Mouse (Mus musculus): ENCODE measurements around the gene Podxl.
"Not testable (repeated sequence)": the region's sequence is repeated elsewhere in the genome, so short reads cannot be mapped to it uniquely, and the experiment has no call there.

Podxl gene

GRCm38 (mm10) chr6:31568070-31568595, 4.4 kb upstream of the Podxl start:
- in situ Hi-C loops (cut with MboI; ENCODE audit: unreplicated experiment in 2 of 2): no loop called here

- in situ Hi-C loops (cut with MboI; ENCODE audit: unreplicated experiment in 2 of 2): no loop called here
Measured at GRCm38 (mm10) chr6:31567200-31567599, 3.4 kb upstream of the Podxl start.

GRCm38 (mm10) chr6:31564901-31565391, 1.2 kb upstream of the Podxl start:
- in situ Hi-C loops (cut with MboI; ENCODE audit: unreplicated experiment in 2 of 2): no loop called here

- in situ Hi-C loops (cut with MboI; ENCODE audit: unreplicated experiment in 2 of 2): no loop called here
Measured at GRCm38 (mm10) chr6:31564182-31564531, 376 bp upstream of the Podxl start.

- in situ Hi-C loops (cut with MboI; ENCODE audit: unreplicated experiment in 2 of 2): no loop called here
Measured at GRCm38 (mm10) chr6:31562371-31563080, 1.3 kb downstream of the Podxl start.

- in situ Hi-C loops (cut with MboI; ENCODE audit: unreplicated experiment in 2 of 2): not testable (repeated sequence)
Measured at GRCm38 (mm10) chr6:31561948-31562347, 1.8 kb downstream of the Podxl start.

GRCm38 (mm10) chr6:31560138-31560959, 3.4 kb downstream of the Podxl start:
- in situ Hi-C loops (cut with MboI; ENCODE audit: unreplicated experiment in 2 of 2): no loop called here

- in situ Hi-C loops (cut with MboI; ENCODE audit: unreplicated experiment in 2 of 2): no loop called here
Measured at GRCm38 (mm10) chr6:31556460-31557100, 7.2 kb downstream of the Podxl start.

GRCm38 (mm10) chr6:31550876-31551532, 12.8 kb downstream of the Podxl start:
- in situ Hi-C loops (cut with MboI; ENCODE audit: unreplicated experiment in 2 of 2): no loop called here

- in situ Hi-C loops (cut with MboI; ENCODE audit: unreplicated experiment in 2 of 2): loop anchor here in 1 of 2 experiments (25.0 kb wide), 1 partner anchor 288 kb away; no protein-coding TSS in a partner anchor
Measured at GRCm38 (mm10) chr6:31549361-31550051, 14.3 kb downstream of the Podxl start.

GRCm38 (mm10) chr6:31544318-31544717, 19.5 kb downstream of the Podxl start:
- in situ Hi-C loops (cut with MboI; ENCODE audit: unreplicated experiment in 2 of 2): loop anchor here in 1 of 2 experiments (25.0 kb wide), 1 partner anchor 293 kb away; no protein-coding TSS in a partner anchor

- in situ Hi-C loops (cut with MboI; ENCODE audit: unreplicated experiment in 2 of 2): loop anchor here in 1 of 2 experiments (25.0 kb wide), 1 partner anchor 297 kb away; no protein-coding TSS in a partner anchor
Measured at GRCm38 (mm10) chr6:31540018-31540417, 23.8 kb downstream of the Podxl start.

GRCm38 (mm10) chr6:31538112-31538511, 25.7 kb downstream of the Podxl start:
- in situ Hi-C loops (cut with MboI; ENCODE audit: unreplicated experiment in 2 of 2): loop anchor here in 1 of 2 experiments (25.0 kb wide), 1 partner anchor 299 kb away; no protein-coding TSS in a partner anchor

- in situ Hi-C loops (cut with MboI; ENCODE audit: unreplicated experiment in 2 of 2): loop anchor here in 1 of 2 experiments (25.0 kb wide), 1 partner anchor 300 kb away; no protein-coding TSS in a partner anchor
Measured at GRCm38 (mm10) chr6:31537193-31537592, 26.6 kb downstream of the Podxl start.

- in situ Hi-C loops (cut with MboI; ENCODE audit: unreplicated experiment in 2 of 2): loop anchor here (5.0 to 25.0 kb wide), 2 partner anchors 108 to 303 kb away; no protein-coding TSS in a partner anchor
Measured at GRCm38 (mm10) chr6:31534705-31535104, 29.1 kb downstream of the Podxl start.

- in situ Hi-C loops (cut with MboI; ENCODE audit: unreplicated experiment in 2 of 2): loop anchor here (5.0 to 25.0 kb wide), 2 partner anchors 110 to 305 kb away; no protein-coding TSS in a partner anchor
Measured at GRCm38 (mm10) chr6:31531880-31532279, 31.9 kb downstream of the Podxl start.

GRCm38 (mm10) chr6:31528339-31528738, 35.4 kb downstream of the Podxl start:
- in situ Hi-C loops (cut with MboI; ENCODE audit: unreplicated experiment in 2 of 2): loop anchor here in 1 of 2 experiments (25.0 kb wide), 1 partner anchor 309 kb away; no protein-coding TSS in a partner anchor

GRCm38 (mm10) chr6:31527897-31528296, 35.9 kb downstream of the Podxl start:
- in situ Hi-C loops (cut with MboI; ENCODE audit: unreplicated experiment in 2 of 2): loop anchor here in 1 of 2 experiments (25.0 kb wide), 1 partner anchor 309 kb away; no protein-coding TSS in a partner anchor

GRCm38 (mm10) chr6:31526929-31527328, 36.9 kb downstream of the Podxl start:
- in situ Hi-C loops (cut with MboI; ENCODE audit: unreplicated experiment in 2 of 2): loop anchor here in 1 of 2 experiments (25.0 kb wide), 1 partner anchor 310 kb away; no protein-coding TSS in a partner anchor

All from v-Abl transformed pro-B cells (cell line).